Mouse (Mus musculus): Measurements from ENCODE around the gene Alpk1.
"Not testable (repeated sequence)": the region's sequence is repeated elsewhere in the genome, so short reads cannot be mapped to it uniquely, and the experiment has no call there.

Gene Alpk1

GRCm38 (mm10) chr3:127790234-127791055 lies 10.1 kb upstream of the Alpk1 start:
- peak; percentile 14 for DNase-seq

DNA sequence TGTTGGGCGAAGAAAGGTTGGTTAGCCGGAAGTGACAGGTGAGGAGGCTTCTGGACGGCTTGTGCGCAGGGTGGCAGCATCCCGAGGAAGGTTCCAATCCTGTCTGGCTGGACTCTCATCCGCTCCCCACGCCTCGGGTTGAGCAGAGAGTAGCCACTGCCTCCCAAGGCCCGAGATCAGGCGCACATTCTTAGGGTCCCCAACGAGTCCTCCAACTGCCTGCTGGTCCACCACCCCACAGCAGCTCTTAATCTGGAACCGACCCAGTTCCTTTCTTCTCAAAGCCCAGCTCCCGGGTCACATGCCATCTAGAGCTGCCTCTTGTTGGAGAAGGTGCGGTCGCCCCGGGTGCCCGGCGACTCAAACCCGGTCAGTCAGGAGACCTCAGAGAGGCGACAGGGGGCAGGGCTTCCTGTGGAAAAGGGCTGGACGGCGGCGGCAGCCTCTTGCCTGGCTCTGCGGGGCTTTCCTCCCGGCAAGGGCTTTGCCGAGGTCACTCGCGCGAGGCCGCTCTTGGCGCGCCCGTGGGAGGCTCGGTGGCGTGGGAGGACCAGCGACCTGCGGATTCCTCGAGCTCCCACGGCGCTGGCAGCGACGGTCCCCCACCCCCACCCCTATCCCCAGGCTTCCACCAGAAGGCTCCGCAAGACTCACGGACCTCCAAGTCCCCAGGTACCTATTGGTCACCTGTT lies 9.3 kb upstream of the Alpk1 start, which contains the start of gene Tifa:
TSS of gene Tifa (plus strand) at position 306 of the 692 bp plus-strand sequence.
- peak; percentile 58 for DNase-seq

GRCm38 (mm10) chr3:127788919-127789318 lies 8.6 kb upstream of the Alpk1 start:
- DNase-seq = no peak

GRCm38 (mm10) chr3:127788038-127788437 lies 7.7 kb upstream of the Alpk1 start:
- no peak for DNase-seq

DNA sequence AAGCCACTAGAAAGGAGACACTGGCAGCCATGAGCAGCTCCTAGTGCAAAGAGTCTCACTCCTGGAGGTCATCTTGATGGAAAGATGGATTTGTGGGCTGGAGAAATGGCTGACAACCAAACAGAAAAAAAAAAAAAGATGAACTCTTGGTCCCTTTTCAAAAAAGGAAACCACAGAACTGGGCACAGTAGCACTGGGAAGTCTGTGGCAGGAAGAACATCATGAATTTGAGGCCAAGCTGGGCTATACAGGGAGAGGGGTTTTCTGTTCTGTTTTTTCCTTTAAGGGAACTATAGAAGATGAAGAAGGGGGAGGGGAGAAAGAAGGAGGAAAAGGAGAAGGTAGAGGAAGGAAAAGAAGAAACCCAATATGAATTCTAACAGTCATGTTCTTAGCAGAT lies 6.7 kb upstream of the Alpk1 start:
- no peak for DNase-seq

GRCm38 (mm10) chr3:127783680-127784079 lies 3.4 kb upstream of the Alpk1 start:
- DNase-seq = not testable (repeated sequence)

GRCm38 (mm10) chr3:127782921-127783320 lies 2.6 kb upstream of the Alpk1 start:
- DNase-seq = no peak

DNA sequence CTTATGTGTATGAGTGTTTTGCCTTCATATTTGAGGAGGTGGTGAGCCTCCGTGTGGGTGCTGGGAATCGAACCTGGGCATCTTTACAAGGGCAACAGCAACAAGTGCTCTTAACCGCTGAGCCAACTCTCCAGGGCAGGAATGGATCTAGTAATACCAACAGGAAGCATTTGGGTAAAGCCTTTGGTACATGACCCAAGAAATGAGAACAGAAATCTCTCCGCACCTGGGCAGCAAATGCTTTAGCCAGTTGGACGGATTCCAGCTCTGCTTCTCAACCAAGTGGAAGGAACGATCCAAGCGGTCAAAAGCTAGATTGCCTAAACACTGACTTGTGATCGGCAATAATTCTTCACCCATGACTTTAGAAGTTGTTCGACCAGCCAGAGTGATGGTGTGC lies 594 bp upstream of the Alpk1 start:
- no peak for DNase-seq

GRCm38 (mm10) chr3:127769146-127769545 lies 11.2 kb downstream of the Alpk1 start:
- no peak for DNase-seq

GRCm38 (mm10) chr3:127765971-127766370 lies 14.4 kb downstream of the Alpk1 start:
- DNase-seq = no peak

- DNase-seq = no peak
These were observed 15.8 kb downstream of the Alpk1 start for GRCm38 (mm10) chr3:127764541-127764940.

GRCm38 (mm10) chr3:127763076-127763612 lies 17.2 kb downstream of the Alpk1 start:
- DNase-seq = peak; percentile 27

DNA sequence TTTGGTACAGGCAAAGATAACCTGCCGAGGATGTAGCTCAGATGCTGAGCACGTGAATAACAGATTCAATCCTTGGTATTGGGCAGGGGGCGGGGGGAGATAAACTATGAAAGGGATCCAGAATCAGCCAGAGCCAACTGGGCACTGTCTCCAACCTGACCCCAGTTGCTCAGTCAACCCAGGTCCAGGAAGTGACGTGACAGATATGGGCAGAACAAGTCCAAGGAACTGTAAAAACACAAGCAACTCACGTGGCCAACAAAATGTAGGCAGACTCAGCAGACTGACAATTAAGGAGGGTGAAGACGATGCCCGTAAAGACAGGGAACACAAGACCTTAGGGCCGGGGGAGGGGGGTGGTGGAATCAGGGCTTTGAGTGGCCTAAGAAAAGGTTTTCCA lies 17.9 kb downstream of the Alpk1 start:
- no peak for DNase-seq

- no peak for DNase-seq
These were observed 21.1 kb downstream of the Alpk1 start for GRCm38 (mm10) chr3:127759212-127759611.

DNA sequence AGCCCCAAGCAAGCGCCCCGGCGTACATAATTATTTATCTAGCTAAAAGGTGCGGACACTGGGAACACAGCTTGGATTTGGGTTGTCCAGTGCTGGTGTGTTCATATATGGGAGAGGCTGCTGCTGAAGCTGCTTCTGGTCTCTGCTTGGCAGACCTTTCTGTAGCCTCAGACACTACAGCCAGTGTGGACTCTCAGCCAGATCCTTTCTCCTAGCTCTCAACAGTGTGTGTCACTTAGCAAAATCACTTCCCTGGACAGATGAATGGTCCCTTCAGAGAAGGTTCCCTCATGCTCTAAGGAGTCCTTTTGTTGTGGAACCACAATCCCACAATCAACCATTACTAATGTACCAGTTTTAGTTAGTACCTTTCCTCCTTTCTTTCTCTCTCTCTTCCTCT lies 21.5 kb downstream of the Alpk1 start:
- no peak for DNase-seq

- no peak for DNase-seq
These were observed 22.4 kb downstream of the Alpk1 start for GRCm38 (mm10) chr3:127757886-127758301.

GRCm38 (mm10) chr3:127756458-127756857 lies 23.9 kb downstream of the Alpk1 start:
- DNase-seq = no peak

DNA sequence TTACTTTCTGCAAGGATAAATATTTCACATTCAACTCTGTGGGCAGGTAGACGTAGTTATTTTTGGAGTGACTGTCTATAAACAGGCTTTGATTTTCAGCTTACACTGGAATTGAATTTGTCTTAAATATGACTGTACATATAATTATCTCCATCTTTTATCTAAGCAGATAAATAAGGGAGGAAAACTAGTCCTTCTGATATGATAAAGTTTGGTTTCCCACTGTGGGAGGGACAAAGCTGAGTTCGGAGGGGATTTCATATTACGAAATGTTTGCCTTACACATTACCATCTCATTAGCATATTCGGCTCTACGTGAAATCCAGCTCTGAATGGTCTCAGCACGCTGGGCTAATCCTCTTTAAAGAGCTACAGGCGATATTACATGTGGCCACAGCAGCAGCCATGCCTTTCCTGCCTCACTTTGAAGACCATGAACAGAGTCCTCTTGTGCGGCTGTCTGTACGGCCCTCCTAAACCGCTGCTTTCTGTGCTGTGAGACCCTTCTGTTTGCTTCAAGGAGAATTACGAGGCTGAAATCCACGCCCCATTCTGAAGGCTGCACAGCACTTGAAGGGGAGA lies 30.3 kb downstream of the Alpk1 start:
- no peak for DNase-seq

DNA sequence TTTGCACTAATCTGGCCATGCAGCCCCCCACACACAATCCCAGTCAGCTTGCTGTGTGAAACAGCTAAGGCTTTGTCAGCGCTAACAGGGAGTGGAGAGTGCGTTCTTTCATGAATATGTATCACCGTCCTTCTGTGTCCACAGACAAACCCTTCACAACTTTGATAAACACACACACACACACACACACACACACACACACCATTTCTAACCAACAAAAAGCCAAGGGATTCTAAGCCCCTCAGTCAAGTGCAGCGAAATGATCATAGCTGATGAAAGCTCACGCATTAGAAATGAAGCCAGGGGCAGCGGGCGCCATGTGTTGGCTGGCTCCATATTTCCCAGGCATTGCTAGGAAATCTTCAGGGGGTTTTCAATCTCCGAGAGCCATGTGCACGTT lies 31.1 kb downstream of the Alpk1 start:
- DNase-seq = no peak

- no peak for DNase-seq
These were observed 31.7 kb downstream of the Alpk1 start for GRCm38 (mm10) chr3:127748644-127749043.

GRCm38 (mm10) chr3:127745911-127746640 lies 34.3 kb downstream of the Alpk1 start:
- no peak for DNase-seq

- no peak for DNase-seq
These were observed 34.8 kb downstream of the Alpk1 start for GRCm38 (mm10) chr3:127745504-127745903.
